Mouse (Mus musculus) E14TG2a.4 (cell line): ENCODE measurements around the gene Fars2.

Experiments used
- CTCF ChIP-seq: conservative IDR thresholded peaks from 2 replicates; pipeline ENCODE4 v1.5.1; 2014; ENCODE audit warnings: low read length
- POU5F1 ChIP-seq: IDR thresholded peaks from 2 replicates; pipeline ENCODE4 v1.6.1; 2014; ENCODE audit warnings: low read length, borderline replicate concordance

DNA sequence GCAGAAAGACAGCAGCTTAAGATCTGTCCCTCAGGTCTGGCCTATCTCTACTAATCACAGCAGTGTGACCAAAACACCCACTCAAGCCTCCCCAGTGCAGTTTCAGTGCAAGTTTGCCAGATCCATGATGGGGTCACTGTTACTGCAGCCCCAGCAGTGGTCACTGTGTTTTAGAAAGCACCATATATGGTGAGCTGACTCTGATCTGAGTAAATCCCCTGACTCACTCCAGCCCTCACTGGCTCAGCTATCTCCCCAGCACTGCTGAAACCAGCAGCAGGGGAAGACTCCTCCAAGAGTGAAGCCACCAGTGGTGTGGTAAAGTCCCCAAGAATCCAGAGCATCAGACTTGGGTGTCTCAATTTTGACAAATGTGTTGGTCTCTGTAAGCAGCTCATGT is 346.5 kb downstream of the Fars2 start:
- no peak for TF ChIP-seq CTCF
- no peak for TF ChIP-seq POU5F1
